ENCODE assay signal across 23 mouse cellular contexts in genomic region chr19:23594950-23595349, GRCm38 (mm10). TPM values are rescaled to one million over a fixed set of nuclear protein-coding genes. Genes with fewer than 3 reads are reported as not detected.
"Had no signal": no experiment of that assay in that cellular context is flagged by ENCODE, and none has a peak within 500 bp of the region (broad histone marks: within the 10 kb centered on the region; RNA-seq: fewer than 3 reads in every experiment).

No protein-coding gene starts in this region.

- H3K27me3 ChIP-seq: kidney, embryonic 15.5 days; liver, embryonic 13.5 days; midbrain, embryonic 12.5 days; midbrain, embryonic 15.5 days; neural tube, embryonic 12.5 days; neural tube, embryonic 15.5 days had no signal

- DNase-seq: kidney, postnatal 10 days; kidney, postnatal 36 days; layer of hippocampus, postnatal 36 days; liver, embryonic 13.5 days; lung, adult 2 months; lung, postnatal 14 days; lung, postnatal 4 days; right cerebral cortex, adult 18-20 months; right cerebral cortex, postnatal 14 days; right cerebral cortex, postnatal 4 days; thymus, postnatal 25 days had no signal

- H3K4me3 ChIP-seq: kidney, embryonic 15.5 days; left cerebral cortex, adult 2 months; liver, embryonic 13.5 days; midbrain, embryonic 12.5 days; midbrain, embryonic 15.5 days; neural tube, embryonic 12.5 days; neural tube, embryonic 15.5 days had no signal

- H3K4me1 ChIP-seq: kidney, embryonic 15.5 days; liver, embryonic 13.5 days; midbrain, embryonic 12.5 days; midbrain, embryonic 15.5 days; neural tube, embryonic 12.5 days; neural tube, embryonic 15.5 days had no signal

- H3K9me3 ChIP-seq: kidney, embryonic 15.5 days; liver, embryonic 13.5 days; midbrain, embryonic 12.5 days; midbrain, embryonic 15.5 days; neural tube, embryonic 12.5 days; neural tube, embryonic 15.5 days had no signal

- ATAC-seq: midbrain, embryonic 15.5 days had no signal

- H3K9ac ChIP-seq: kidney, embryonic 15.5 days; liver, embryonic 13.5 days; midbrain, embryonic 12.5 days; midbrain, embryonic 15.5 days; neural tube, embryonic 12.5 days; neural tube, embryonic 15.5 days had no signal

- H3K36me3 ChIP-seq: kidney, embryonic 15.5 days; liver, embryonic 13.5 days; midbrain, embryonic 12.5 days; midbrain, embryonic 15.5 days; neural tube, embryonic 12.5 days; neural tube, embryonic 15.5 days had no signal

- H3K27ac ChIP-seq: kidney, embryonic 15.5 days; liver, embryonic 13.5 days; midbrain, embryonic 12.5 days; midbrain, embryonic 15.5 days; neural tube, embryonic 12.5 days; neural tube, embryonic 15.5 days; stomach, postnatal 0 days had no signal

- H3K4me2 ChIP-seq: kidney, embryonic 15.5 days; liver, embryonic 13.5 days; midbrain, embryonic 12.5 days; midbrain, embryonic 15.5 days; neural tube, embryonic 12.5 days; neural tube, embryonic 15.5 days had no signal

RNA-seq across cellular contexts. Expression of gene 1700028P14Rik, which starts 57.7 kb away (rescaled TPM):
- polyA plus RNA-seq: limb, embryonic 11.5 days; limb, embryonic 14.5 days; liver, adult 2 months; liver, embryonic 13.5 days; liver, embryonic 16.5 days; midbrain, embryonic 12.5 days; neural tube, embryonic 12.5 days; stomach, embryonic 14.5 days; stomach, postnatal 0 days had no signal
